ENCODE assay signal across 8 mouse cellular contexts in the genomic region with DNA sequence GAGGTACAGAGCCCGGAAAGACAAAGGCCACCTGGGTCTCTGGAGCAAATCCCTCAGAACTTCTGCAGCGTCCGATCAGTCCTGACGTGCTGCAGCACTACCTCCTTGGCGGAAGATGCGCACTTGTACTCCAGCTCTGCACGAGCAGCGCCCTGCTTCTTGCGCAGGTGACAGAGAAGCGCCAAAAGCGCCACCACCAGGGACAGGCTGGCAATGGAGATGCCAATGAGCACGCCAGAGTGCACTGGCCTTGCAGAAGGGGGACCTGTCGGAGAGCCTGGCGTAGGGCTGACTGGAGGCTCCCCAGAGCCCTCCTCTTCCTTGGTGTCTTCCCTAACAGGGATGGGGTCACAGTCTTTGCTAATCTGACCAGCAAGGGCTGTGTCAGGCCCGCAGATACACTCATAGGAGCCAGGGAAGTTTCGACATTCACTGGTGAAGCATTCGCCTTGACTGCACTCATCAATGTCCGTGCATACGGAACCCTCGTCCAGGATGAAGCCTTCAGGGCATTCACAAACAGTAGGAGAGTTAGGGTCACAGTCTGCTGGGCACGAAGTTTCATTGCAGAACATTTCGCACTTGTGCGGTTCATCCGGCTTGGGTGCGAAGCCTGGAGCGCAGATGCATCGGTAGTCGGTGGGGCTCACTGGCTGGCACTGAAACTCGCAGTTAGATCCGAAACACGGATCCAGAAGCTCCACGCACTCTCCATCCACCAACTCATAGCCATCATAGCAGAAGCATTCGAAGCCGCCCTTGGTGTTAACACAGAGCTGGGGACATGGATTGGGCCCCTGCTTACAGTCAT. TPM values are rescaled to one million over a fixed set of nuclear protein-coding genes. Genes with fewer than 3 reads are reported as not detected.
A peak's percentile ranks its signal among the peaks of the same experiment; 100 is the strongest.
DNase-seq lines count a peak whose midpoint lies in the region; ATAC-seq and TF ChIP-seq lines count a peak whose summit lies in the region.

No protein-coding gene starts in this region.

- no peak overlapping the region for H3K9ac ChIP-seq in limb, embryonic 11.5 days (ENCODE audit: low read length)

- peak overlapping the region; percentile 37; the same call in 1 of the 2 replicates for H3K27ac ChIP-seq in left cerebral cortex, adult 2 months
- no peak overlapping the region for H3K27ac ChIP-seq in limb, embryonic 11.5 days (replicated peaks; ENCODE audit: low read depth, low read length)

- H3K4me2 ChIP-seq in limb, embryonic 11.5 days (ENCODE audit: low read depth, severe bottlenecking) = peak overlapping the region; percentile 69

- ATAC-seq in limb, embryonic 11.5 days (ENCODE audit: insufficient number of reproducible peaks, low FRiP score, low TSS enrichment, low read depth) = no peak
- ATAC-seq in megakaryocyte-erythroid progenitor cell, adult 5-6 weeks (replicated peaks; ENCODE audit: low FRiP score, low TSS enrichment, poor library complexity, severe bottlenecking) = peak; percentile 44; the same call in 1 of the 2 replicates

- 14% methylated on average over 34 of the region's 34 CpGs for WGBS in limb, embryonic 11.5 days

- no peaks in the 10 kb centered on the region for H3K9me3 ChIP-seq in limb, embryonic 11.5 days (ENCODE audit: control insufficient read depth, low read length)

- H3K4me3 ChIP-seq in left cerebral cortex, adult 2 months = peak overlapping the region; percentile 40
- peak overlapping the region; percentile 35 for H3K4me3 ChIP-seq in limb, embryonic 11.5 days (ENCODE audit: low read depth, low read length)

- intact Hi-C loops in left cerebral cortex, adult 2 months (cut with DNase I) = loop anchor here (5.0 kb wide), 3 partner anchors 131 to 251 kb away; no protein-coding TSS in a partner anchor
- intact Hi-C loops in left cerebral cortex, postnatal 4 days (cut with DNase I) = loop anchor here (5.0 to 10.0 kb wide), 3 partner anchors 168 to 284 kb away; no protein-coding TSS in a partner anchor
- intact Hi-C loops in heart, postnatal 36 days (cut with DNase I) = loop anchor here (5.0 kb wide), 6 partner anchors 59 to 284 kb away; no protein-coding TSS in a partner anchor

- peak in 1 of 2 experiments; percentile 26 for DNase-seq in left cerebral cortex, adult 2 months (ENCODE audit: extremely low spot score in 1 of 2, low spot score in 2 of 2)
- DNase-seq in left cerebral cortex, postnatal 4 days = no peak
- peak; percentile 42 for DNase-seq in embryo, embryonic 9.5 days (ENCODE audit: extremely low spot score)
- DNase-seq in heart, postnatal 36 days = peak; percentile 46 to 62
- DNase-seq in limb, embryonic 11.5 days (ENCODE audit: low spot score) = peak; percentile 41
- peak; percentile 70 to 72 for DNase-seq in spleen, postnatal 36 days (ENCODE audit: low spot score in 2 of 2)
- no peak for DNase-seq in cerebellum, adult 8-10 months

- H3K4me1 ChIP-seq in limb, embryonic 11.5 days (ENCODE audit: control insufficient read depth, insufficient read depth, low read length) = peaks cover 6% of the 10 kb centered on the region; the same call in 1 of the 2 replicates

- H3K27me3 ChIP-seq in limb, embryonic 11.5 days (ENCODE audit: control insufficient read depth, insufficient read depth, low read length) = peaks cover 33% of the 10 kb centered on the region

- TF ChIP-seq CTCF in left cerebral cortex, adult 2 months (IDR thresholded peaks at IDR 0.05) = peak; percentile 34

- H3K36me3 ChIP-seq in limb, embryonic 11.5 days (ENCODE audit: control insufficient read depth, insufficient read depth, low read length) = no peaks in the 10 kb centered on the region

RNA-seq across cellular contexts. Expression of a gene that starts 1.6 kb away (rescaled TPM):
- total RNA-seq in left cerebral cortex, adult 2 months (2021) = 10 to 100 TPM; 12.3 to 13.0 TPM
- 10 to 100 TPM; 12.8 to 12.9 TPM for total RNA-seq in left cerebral cortex, postnatal 4 days (2021)
- total RNA-seq in heart, postnatal 36 days (2021) = 10 to 100 TPM; 38.4 to 51.7 TPM
- polyA plus RNA-seq in limb, embryonic 11.5 days (2014; fragmentation: Nextera tagmentation; extraction: Ambion mirVana) = 3.7 and 3.9 TPM in 2 replicates
- 0.52 and 3.5 TPM in 2 replicates for total RNA-seq in megakaryocyte-erythroid progenitor cell, adult 5-6 weeks (2014; fragmentation: Nextera tagmentation)
- total RNA-seq in megakaryocyte-erythroid progenitor cell, adult 5-6 weeks (2017) = 1.7 and 1.8 TPM in 2 replicates

RNA-seq across cellular contexts. Expression of a gene that starts 11.2 kb away (rescaled TPM):
- 10 to 100 TPM; 33.7 to 34.9 TPM for total RNA-seq in left cerebral cortex, adult 2 months (2021)
- 10 to 100 TPM; 19.7 to 21.2 TPM for total RNA-seq in left cerebral cortex, postnatal 4 days (2021)
- total RNA-seq in heart, postnatal 36 days (2021) = 1 to 10 TPM; 1.0 to 1.9 TPM
- 0.52 and 0.64 TPM in 2 replicates for polyA plus RNA-seq in limb, embryonic 11.5 days (2014; fragmentation: Nextera tagmentation; extraction: Ambion mirVana)
- not detected in 2 replicates for total RNA-seq in megakaryocyte-erythroid progenitor cell, adult 5-6 weeks (2014; fragmentation: Nextera tagmentation)
- total RNA-seq in megakaryocyte-erythroid progenitor cell, adult 5-6 weeks (2017) = not detected in 2 replicates

RNA-seq across cellular contexts. Expression of a gene that starts 37.0 kb away (rescaled TPM):
- 1 to 10 TPM; 5.0 to 5.2 TPM for total RNA-seq in left cerebral cortex, adult 2 months (2021)
- 10 to 100 TPM; 24.7 to 26.9 TPM for total RNA-seq in left cerebral cortex, postnatal 4 days (2021)
- total RNA-seq in heart, postnatal 36 days (2021) = 10 to 100 TPM; 65.4 to 68.0 TPM
- 5.2 and 5.9 TPM in 2 replicates for polyA plus RNA-seq in limb, embryonic 11.5 days (2014; fragmentation: Nextera tagmentation; extraction: Ambion mirVana)
- total RNA-seq in megakaryocyte-erythroid progenitor cell, adult 5-6 weeks (2014; fragmentation: Nextera tagmentation) = 4.0 and 7.3 TPM in 2 replicates
- 3.9 and 13.0 TPM in 2 replicates for total RNA-seq in megakaryocyte-erythroid progenitor cell, adult 5-6 weeks (2017)

Comparison
In these comparisons a context has a peak if more than half of its experiments do, and no peak if none do; other contexts are left out.
1. DNase-seq: peak in embryo, embryonic 9.5 days (single experiment), heart, postnatal 36 days (2 of 2), limb, embryonic 11.5 days (single experiment) and spleen, postnatal 36 days (2 of 2); none in left cerebral cortex, postnatal 4 days (single experiment) and cerebellum, adult 8-10 months (single experiment).
2. RNA of a gene that starts 11.2 kb away (total RNA-seq): 33.7 to 34.9 TPM in left cerebral cortex, adult 2 months and 19.7 to 21.2 TPM in left cerebral cortex, postnatal 4 days; 1.0 to 1.9 TPM in heart, postnatal 36 days and not detected in megakaryocyte-erythroid progenitor cell, adult 5-6 weeks; every median in the first group is over 4 times any median in the second.